Mouse (Mus musculus) forebrain, embryonic 13.5 days (tissue): ENCODE data around the gene 1700010I14Rik. TPM values are rescaled to one million over a fixed set of nuclear protein-coding genes. Genes with fewer than 3 reads are reported as not detected.

Experiments
- ATAC-seq: fragments of 200-750 bp; cut with Nextera tagmentation; 2 replicates; pipeline ENCODE4 v1.8.0; 2017
- H3K27ac ChIP-seq: fragments of 300-500 bp; sonication (generic); 2 replicates; pipeline ENCODE4 v1.5.1; 2015; ENCODE audit warnings: inconsistent platforms, mild to moderate bottlenecking, moderate library complexity
- H3K27me3 ChIP-seq: fragments of 300-500 bp; sonication (generic); 2 replicates; pipeline ENCODE4 v1.6.1; 2015; ENCODE audit warnings: mild to moderate bottlenecking, inconsistent platforms
- H3K36me3 ChIP-seq: fragments of 300-500 bp; sonication (generic); 2 replicates; pipeline ENCODE4 v1.6.1; 2015; ENCODE audit warnings: mild to moderate bottlenecking, inconsistent platforms; ENCODE audit not compliant: poor library complexity, severe bottlenecking
- H3K4me1 ChIP-seq: fragments of 300-500 bp; sonication (generic); 2 replicates; pipeline ENCODE4 v1.6.1; 2015; ENCODE audit warnings: inconsistent platforms
- H3K4me2 ChIP-seq: fragments of 300-500 bp; sonication (generic); 2 replicates; pipeline ENCODE4 v1.6.1; 2015; ENCODE audit warnings: inconsistent platforms, mild to moderate bottlenecking, moderate library complexity
- H3K4me3 ChIP-seq: fragments of 300-500 bp; sonication (generic); 2 replicates; pipeline ENCODE4 v1.5.1; 2015; ENCODE audit warnings: mild to moderate bottlenecking, inconsistent platforms
- H3K9ac ChIP-seq: fragments of 300-500 bp; sonication (generic); 2 replicates; pipeline ENCODE4 v1.6.1; 2015; ENCODE audit warnings: mild to moderate bottlenecking, inconsistent platforms
- H3K9me3 ChIP-seq: fragments of 300-500 bp; sonication (generic); replicated peaks from 2 replicates; pipeline ENCODE4 v1.6.1; 2016; ENCODE audit warnings: inconsistent platforms
- WGBS: fragments of 180-500 bp; shearing (Covaris S2); methylation state at CpG from one replicate; pipeline ENCODE4 v1.1.7; 2015; 5-methylcytosine and 5-hydroxymethylcytosine counted together
- polyA plus RNA-seq: library from polyadenylated mRNA; unstranded; fragments of >200 nt; fragmentation: Nextera tagmentation; extraction: Ambion mirVana; gene quantifications from 2 replicates; pipeline ENCODE4 v1.2.1, GENCODE M21; 2015

1700010I14Rik gene
- polyA plus RNA-seq, 1 experiment from 2014 or later: 2.1 TPM

GRCm38 (mm10) chr17:9031241-9032141 is 43.4 kb downstream of the 1700010I14Rik start:
- WGBS: 12% methylated on average over 24 of the region's 24 CpGs
- ATAC-seq: peak; percentile 92
- Histone ChIP-seq H3K27me3 (no peaks in the 10 kb centered on the region), H3K36me3 (no peaks in the 10 kb centered on the region), H3K4me1 (peaks cover 30% of the 10 kb centered on the region), H3K4me3 (0 out of 2 replicates have a peak overlapping the region, but pooled peaks have one; percentile 12), H3K9me3 (no peaks in the 10 kb centered on the region), H3K9ac (peak overlapping the region; percentile 40; the same call in 1 of the 2 replicates), H3K27ac (peak overlapping the region; percentile 54), H3K4me2 (peak overlapping the region; percentile 51)

DNA sequence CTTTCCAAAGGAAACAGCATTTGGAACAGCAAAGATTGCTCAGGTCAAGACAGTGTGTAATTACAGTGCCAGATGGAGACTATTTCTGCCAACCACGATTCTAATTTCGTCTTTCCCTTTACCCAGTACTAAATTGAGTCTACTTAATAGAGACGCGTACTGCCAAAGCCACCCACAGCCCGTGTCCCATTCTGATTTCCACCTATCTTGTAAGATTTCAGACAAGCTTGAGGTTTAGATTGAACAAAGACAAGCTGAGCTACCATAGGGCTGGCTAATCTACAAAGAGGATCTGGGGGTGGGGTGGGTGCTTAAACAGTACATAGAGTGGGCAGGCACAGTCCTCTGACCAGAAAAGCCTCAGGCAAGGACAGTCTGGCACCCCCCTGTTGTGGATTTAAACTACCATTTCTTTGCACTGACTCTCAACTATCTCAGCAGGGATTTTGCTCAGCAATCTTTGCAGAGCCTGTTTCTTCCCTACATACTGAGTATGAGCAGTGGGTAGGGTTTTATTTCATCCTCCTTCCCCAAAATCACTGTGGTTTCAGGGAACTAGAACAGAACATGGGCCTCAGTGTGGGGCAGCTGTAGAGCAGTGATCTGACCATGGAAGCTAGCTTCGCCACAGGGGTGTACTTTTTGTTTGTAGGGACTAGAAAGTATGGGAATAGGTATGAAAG is 44.4 kb downstream of the 1700010I14Rik start:
- ATAC-seq: peak; percentile 67
- Histone ChIP-seq H3K9me3 (no peaks in the 10 kb centered on the region), H3K4me2 (no peak overlapping the region), H3K27me3 (no peaks in the 10 kb centered on the region), H3K27ac (peak overlapping the region; percentile 44), H3K4me3 (no peak overlapping the region), H3K36me3 (no peaks in the 10 kb centered on the region), H3K4me1 (peaks cover 23% of the 10 kb centered on the region), H3K9ac (no peak overlapping the region)
- 58% methylated on average over 6 of the region's 6 CpGs for WGBS

GRCm38 (mm10) chr17:9033511-9033910 is 45.4 kb downstream of the 1700010I14Rik start:
- H3K4me1 ChIP-seq: peaks cover 23% of the 10 kb centered on the region
- ATAC-seq: no peak
- H3K9ac ChIP-seq: no peak overlapping the region
- WGBS: 80% methylated on average over 5 of the region's 5 CpGs
- H3K4me2 ChIP-seq: no peak overlapping the region
- H3K4me3 ChIP-seq: no peak overlapping the region
- no peaks in the 10 kb centered on the region for H3K9me3 ChIP-seq
- no peaks in the 10 kb centered on the region for H3K27me3 ChIP-seq
- H3K27ac ChIP-seq: no peak overlapping the region
- no peaks in the 10 kb centered on the region for H3K36me3 ChIP-seq

DNA sequence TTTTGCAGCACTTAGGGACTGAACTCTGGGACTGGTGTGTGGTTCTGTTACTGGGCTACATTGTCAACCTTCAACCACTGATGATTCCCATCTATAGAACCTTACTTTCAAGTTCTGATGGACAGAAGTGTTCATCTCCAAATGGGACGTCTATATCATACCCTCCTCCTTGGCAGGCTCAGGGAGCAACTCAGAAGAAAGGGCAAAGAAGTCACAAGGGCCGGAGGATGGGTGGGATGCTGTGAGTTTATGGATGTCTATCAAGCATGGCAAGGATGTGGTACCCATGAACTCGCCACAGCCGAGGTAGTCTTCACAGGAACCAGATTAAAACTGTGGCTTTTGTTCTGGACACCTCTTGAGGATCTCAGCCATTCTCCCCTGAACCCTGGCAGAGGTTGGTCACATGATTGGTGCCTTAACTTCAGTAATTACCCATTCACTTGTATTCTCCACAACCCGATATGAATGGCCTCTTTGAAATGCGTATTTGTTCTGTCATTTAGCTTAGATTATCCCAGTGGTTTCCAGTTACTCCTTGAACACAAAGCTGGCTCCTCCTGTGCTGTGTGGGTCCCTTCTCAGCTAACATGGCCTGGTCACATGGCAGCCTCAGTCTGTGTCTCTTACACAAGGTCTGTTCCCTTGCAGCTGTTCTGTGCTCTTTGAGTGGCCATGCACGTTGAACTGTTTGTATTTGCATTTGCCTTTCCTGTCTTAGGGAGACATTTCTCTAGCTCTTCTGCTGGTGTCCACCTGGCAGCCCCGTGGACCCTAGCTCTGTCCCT is 47.6 kb downstream of the 1700010I14Rik start:
- WGBS: 51% methylated on average over 8 of the region's 8 CpGs
- Histone ChIP-seq H3K4me1 (peaks cover 23% of the 10 kb centered on the region), H3K4me3 (no peak overlapping the region), H3K27ac (no peak overlapping the region), H3K9ac (no peak overlapping the region), H3K36me3 (no peaks in the 10 kb centered on the region), H3K27me3 (no peaks in the 10 kb centered on the region), H3K9me3 (no peaks in the 10 kb centered on the region), H3K4me2 (no peak overlapping the region)
- no peak for ATAC-seq

DNA sequence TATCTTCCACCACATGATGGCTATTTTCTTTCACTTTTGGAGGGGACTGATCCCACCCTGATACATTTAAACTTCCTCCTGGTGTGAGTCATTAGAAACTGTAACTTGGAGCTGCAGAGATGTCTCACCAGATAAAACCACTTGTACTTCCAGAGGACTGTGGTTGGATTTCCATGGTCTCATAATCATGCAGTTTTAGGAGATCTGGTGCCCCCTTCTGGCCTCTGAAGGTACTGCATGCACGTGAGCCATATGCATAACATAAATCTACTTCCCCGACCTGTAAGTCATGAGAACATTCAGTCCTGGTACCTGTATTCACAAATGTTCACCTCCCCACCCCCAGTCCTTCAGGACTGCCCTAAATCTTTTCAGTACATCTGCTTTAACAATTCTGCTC is 54.6 kb downstream of the 1700010I14Rik start:
- Histone ChIP-seq H3K36me3 (no peaks in the 10 kb centered on the region), H3K27ac (no peak overlapping the region), H3K9me3 (0 out of 2 replicates have a peak, but pooled peaks cover 3% of the 10 kb centered on the region), H3K4me2 (no peak overlapping the region), H3K4me1 (no peaks in the 10 kb centered on the region), H3K9ac (no peak overlapping the region), H3K27me3 (no peaks in the 10 kb centered on the region), H3K4me3 (no peak overlapping the region)
- WGBS: 47% methylated on average over 2 of the region's 2 CpGs
- no peak for ATAC-seq

DNA sequence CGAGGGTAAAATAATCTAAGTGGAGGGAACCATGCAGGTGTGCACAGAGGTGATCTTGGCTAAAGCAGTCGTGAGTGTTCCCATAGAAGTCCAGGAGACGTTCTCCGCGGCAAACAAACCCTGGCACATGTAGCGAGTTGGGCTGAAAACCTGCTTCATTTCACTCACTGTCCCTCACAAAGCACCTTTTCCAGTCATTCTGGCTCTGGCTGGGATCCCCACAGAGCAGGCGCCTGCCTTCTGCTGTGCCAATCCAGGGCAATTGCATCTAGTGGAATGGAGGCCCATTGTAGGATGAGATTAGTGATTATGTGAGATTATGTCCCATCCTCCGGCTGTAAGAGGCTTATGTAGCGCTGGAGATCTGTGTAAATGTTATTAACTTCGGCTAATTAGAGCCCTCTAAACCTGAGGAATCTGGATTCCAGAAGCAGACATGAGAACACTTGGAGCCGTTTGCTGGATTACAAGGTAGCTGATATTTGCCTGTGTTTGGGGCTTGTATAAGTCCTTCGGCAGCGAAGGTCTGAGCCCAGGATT is 64.4 kb downstream of the 1700010I14Rik start:
- Histone ChIP-seq H3K9me3 (no peaks in the 10 kb centered on the region), H3K4me1 (no peaks in the 10 kb centered on the region), H3K9ac (no peak overlapping the region), H3K27ac (no peak overlapping the region), H3K4me3 (no peak overlapping the region), H3K36me3 (no peaks in the 10 kb centered on the region), H3K4me2 (no peak overlapping the region), H3K27me3 (no peaks in the 10 kb centered on the region)
- no peak for ATAC-seq
- WGBS: 28% methylated on average over 13 of the region's 13 CpGs

DNA sequence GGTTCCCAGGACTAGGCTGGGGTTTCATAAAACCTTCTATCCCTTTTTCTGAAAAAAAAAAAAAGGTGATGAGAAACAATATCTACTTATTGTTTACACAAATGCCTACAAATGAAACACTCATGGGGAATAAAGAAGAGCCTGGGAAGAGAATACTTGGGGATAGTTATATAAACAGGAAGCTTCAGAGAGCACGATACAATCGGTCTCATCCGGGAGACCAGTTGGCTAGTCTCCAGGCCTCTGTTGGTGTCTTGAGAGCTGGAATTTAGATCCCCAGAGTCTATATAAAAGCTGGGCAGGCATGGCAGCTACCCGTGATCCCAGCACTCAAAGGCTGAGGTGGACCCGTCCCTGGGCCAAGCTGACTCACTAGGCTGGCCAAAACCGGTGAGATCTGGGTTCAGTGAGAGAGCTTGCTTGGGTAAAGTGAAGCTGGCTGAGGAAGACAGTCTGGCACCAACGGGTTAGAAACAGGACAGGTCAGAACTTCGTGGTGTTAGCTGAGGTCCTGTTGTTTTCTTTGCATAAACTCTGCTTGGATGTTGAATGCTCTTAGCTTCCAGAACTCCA is 71.3 kb downstream of the 1700010I14Rik start:
- H3K4me1 ChIP-seq: no peaks in the 10 kb centered on the region
- no peaks in the 10 kb centered on the region for H3K9me3 ChIP-seq
- no peaks in the 10 kb centered on the region for H3K27me3 ChIP-seq
- no peaks in the 10 kb centered on the region for H3K36me3 ChIP-seq
- H3K27ac ChIP-seq: no peak overlapping the region
- H3K9ac ChIP-seq: no peak overlapping the region
- H3K4me3 ChIP-seq: no peak overlapping the region
- 79% methylated on average over 8 of the region's 8 CpGs for WGBS
- H3K4me2 ChIP-seq: no peak overlapping the region
- ATAC-seq: no peak
